Mouse (Mus musculus): ENCODE results near the gene Ankrd10. TPM values are rescaled to one million over a fixed set of nuclear protein-coding genes. Genes with fewer than 3 reads are reported as not detected.

Gene Ankrd10
- total RNA-seq, 2 experiments from 2014 or later = 5.5 to 21.1 TPM

GRCm38 (mm10) chr8:11564721-11565120 lies 70.8 kb downstream of the Ankrd10 start:
- no peak for ATAC-seq (replicated peaks; ENCODE audit: low FRiP score, poor library complexity, severe bottlenecking)

GRCm38 (mm10) chr8:11564236-11564635 lies 71.3 kb downstream of the Ankrd10 start:
- no peak for ATAC-seq (replicated peaks; ENCODE audit: low FRiP score, poor library complexity, severe bottlenecking)

Other genes with a start within 250 kb of the Ankrd10 start
- 0.63 and 4.8 TPM in 2 replicates for gene Rab20, start 157.0 kb downstream of the Ankrd10 start, total RNA-seq (2015; ENCODE audit: low replicate concordance)
- gene Rab20, start 157.0 kb downstream of the Ankrd10 start, total RNA-seq (2017; ENCODE audit: low replicate concordance) = 1.5 and 4.4 TPM in 2 replicates
- 11.0 and 14.8 TPM in 2 replicates for gene Naxd, start 138.3 kb downstream of the Ankrd10 start, total RNA-seq (2015; ENCODE audit: low replicate concordance)
- 11.7 and 13.9 TPM in 2 replicates for gene Naxd, start 138.3 kb downstream of the Ankrd10 start, total RNA-seq (2017; ENCODE audit: low replicate concordance)
- gene Cars2, start 85.0 kb downstream of the Ankrd10 start, total RNA-seq (2015; ENCODE audit: low replicate concordance) = 7.1 and 8.6 TPM in 2 replicates
- 3.4 and 16.0 TPM in 2 replicates for gene Cars2, start 85.0 kb downstream of the Ankrd10 start, total RNA-seq (2017; ENCODE audit: low replicate concordance)
- gene Ing1, start 80.2 kb downstream of the Ankrd10 start, total RNA-seq (2015; ENCODE audit: low replicate concordance) = 16.3 and 16.5 TPM in 2 replicates
- gene Ing1, start 80.2 kb downstream of the Ankrd10 start, total RNA-seq (2017; ENCODE audit: low replicate concordance) = 19.3 and 25.9 TPM in 2 replicates
- gene 1700016D06Rik, start 65.3 kb upstream of the Ankrd10 start, total RNA-seq (2015; ENCODE audit: low replicate concordance) = not detected in 2 replicates
- gene 1700016D06Rik, start 65.3 kb upstream of the Ankrd10 start, total RNA-seq (2017; ENCODE audit: low replicate concordance) = not detected in 2 replicates
- gene Arhgef7, start 92.0 kb upstream of the Ankrd10 start, total RNA-seq (2015; ENCODE audit: low replicate concordance) = 5.4 and 10.9 TPM in 2 replicates
- 1.9 and 5.6 TPM in 2 replicates for gene Arhgef7, start 92.0 kb upstream of the Ankrd10 start, total RNA-seq (2017; ENCODE audit: low replicate concordance)
- not detected in 2 replicates for gene Tex29, start 204.7 kb upstream of the Ankrd10 start, total RNA-seq (2015; ENCODE audit: low replicate concordance)
- not detected in 2 replicates for gene Tex29, start 204.7 kb upstream of the Ankrd10 start, total RNA-seq (2017; ENCODE audit: low replicate concordance)

All from erythroblast, adult 5-6 weeks (primary cell).